Mouse (Mus musculus): ENCODE data around the gene Hnf1a. TPM values are rescaled to one million over a fixed set of nuclear protein-coding genes. Genes with fewer than 3 reads are reported as not detected.
"Not testable (repeated sequence)": the region's sequence is repeated elsewhere in the genome, so short reads cannot be mapped to it uniquely, and the experiment has no call there.

Hnf1a gene
- total and polyA plus RNA-seq, 2 experiments from 2014 or later: not detected

GRCm38 (mm10) chr5:114942766-114943130 lies 28.1 kb downstream of the Hnf1a start:
- H3K36me3 ChIP-seq (replicated peaks; ENCODE audit: control insufficient read depth, insufficient read depth, low read length): peaks cover 21% of the 10 kb centered on the region
- peaks cover 5% of the 10 kb centered on the region for H3K4me1 ChIP-seq (ENCODE audit: control insufficient read depth, insufficient read depth)
- H3K4me2 ChIP-seq (ENCODE audit: low read depth, low read length): peak overlapping the region; percentile 77
- ATAC-seq (ENCODE audit: insufficient read depth, low read depth): no peak
- peak overlapping the region; percentile 76 for H3K9ac ChIP-seq (replicated peaks; ENCODE audit: low read depth, low read length)
- H3K27me3 ChIP-seq (ENCODE audit: control insufficient read depth, insufficient read depth, low read length): no peaks in the 10 kb centered on the region
- peak overlapping the region; percentile 75 for H3K4me3 ChIP-seq (ENCODE audit: low read depth, low read length)
- no peaks in the 10 kb centered on the region for H3K9me3 ChIP-seq (replicated peaks; ENCODE audit: control insufficient read depth, low read length)
- no peak for TF ChIP-seq CTCF (IDR thresholded peaks at IDR 0.05; ENCODE audit: low read depth)
- TF ChIP-seq EP300 (IDR thresholded peaks at IDR 0.05; ENCODE audit: low read depth): no peak
- DNase-seq (ENCODE audit: low spot score): no peak
- H3K27ac ChIP-seq (ENCODE audit: low read depth): no peak overlapping the region
- WGBS: 51% methylated on average over 4 of the region's 4 CpGs

GRCm38 (mm10) chr5:114942074-114942765 lies 28.7 kb downstream of the Hnf1a start, which contains the start of gene 2210016L21Rik:
Gene 2210016L21Rik, plus strand, starts transcription at chr5:114942158.
- H3K9me3 ChIP-seq (replicated peaks; ENCODE audit: control insufficient read depth, low read length): no peaks in the 10 kb centered on the region
- TF ChIP-seq CTCF (IDR thresholded peaks at IDR 0.05; ENCODE audit: low read depth): no peak
- no peak for TF ChIP-seq EP300 (IDR thresholded peaks at IDR 0.05; ENCODE audit: low read depth)
- DNase-seq (ENCODE audit: low spot score) (peak; percentile 95), ATAC-seq (ENCODE audit: insufficient read depth, low read depth) (peak; percentile 95)
- H3K27ac ChIP-seq (ENCODE audit: low read depth): peak within 1 kb of the TSS; percentile 69
- H3K4me1 ChIP-seq (ENCODE audit: control insufficient read depth, insufficient read depth): peaks cover 5% of the 10 kb centered on the region
- peak within 1 kb of the TSS; percentile 75 for H3K4me3 ChIP-seq (ENCODE audit: low read depth, low read length)
- WGBS: 1% methylated on average over 39 of the region's 39 CpGs
- H3K36me3 ChIP-seq (replicated peaks; ENCODE audit: control insufficient read depth, insufficient read depth, low read length): peaks cover 16% of the 10 kb centered on the region
- no peaks in the 10 kb centered on the region for H3K27me3 ChIP-seq (ENCODE audit: control insufficient read depth, insufficient read depth, low read length)
- peak within 1 kb of the TSS; percentile 76 for H3K9ac ChIP-seq (replicated peaks; ENCODE audit: low read depth, low read length)
- peak within 1 kb of the TSS; percentile 77 for H3K4me2 ChIP-seq (ENCODE audit: low read depth, low read length)

GRCm38 (mm10) chr5:114941138-114941537 lies 29.8 kb downstream of the Hnf1a start:
- not testable (repeated sequence) for H3K27me3 ChIP-seq (ENCODE audit: control insufficient read depth, insufficient read depth, low read length); H3K9me3 ChIP-seq (replicated peaks; ENCODE audit: control insufficient read depth, low read length); H3K9ac ChIP-seq (replicated peaks; ENCODE audit: low read depth, low read length); ATAC-seq (ENCODE audit: insufficient read depth, low read depth); DNase-seq (ENCODE audit: low spot score); H3K36me3 ChIP-seq (replicated peaks; ENCODE audit: control insufficient read depth, insufficient read depth, low read length); H3K27ac ChIP-seq (ENCODE audit: low read depth); H3K4me1 ChIP-seq (ENCODE audit: control insufficient read depth, insufficient read depth); H3K4me2 ChIP-seq (ENCODE audit: low read depth, low read length); H3K4me3 ChIP-seq (ENCODE audit: low read depth, low read length)
- 45% methylated on average over 3 of the region's 3 CpGs for WGBS

GRCm38 (mm10) chr5:114935838-114936237 lies 35.1 kb downstream of the Hnf1a start:
- TF ChIP-seq EP300 (IDR thresholded peaks at IDR 0.05; ENCODE audit: low read depth) (no peak), CTCF (IDR thresholded peaks at IDR 0.05; ENCODE audit: low read depth) (no peak)
- no peak for ATAC-seq (ENCODE audit: insufficient read depth, low read depth)
- Histone ChIP-seq H3K4me2 (ENCODE audit: low read depth, low read length) (no peak overlapping the region), H3K27ac (ENCODE audit: low read depth) (no peak overlapping the region), H3K9ac (replicated peaks; ENCODE audit: low read depth, low read length) (no peak overlapping the region), H3K9me3 (replicated peaks; ENCODE audit: control insufficient read depth, low read length) (no peaks in the 10 kb centered on the region), H3K36me3 (replicated peaks; ENCODE audit: control insufficient read depth, insufficient read depth, low read length) (no peaks in the 10 kb centered on the region), H3K27me3 (ENCODE audit: control insufficient read depth, insufficient read depth, low read length) (no peaks in the 10 kb centered on the region), H3K4me3 (ENCODE audit: low read depth, low read length) (no peak overlapping the region), H3K4me1 (ENCODE audit: control insufficient read depth, insufficient read depth) (no peaks in the 10 kb centered on the region)
- WGBS: 30% methylated on average over 3 of the region's 3 CpGs
- no peak for DNase-seq (ENCODE audit: low spot score)

GRCm38 (mm10) chr5:114933206-114933605 lies 37.7 kb downstream of the Hnf1a start:
- no peaks in the 10 kb centered on the region for H3K36me3 ChIP-seq (replicated peaks; ENCODE audit: control insufficient read depth, insufficient read depth, low read length)
- H3K4me1 ChIP-seq (ENCODE audit: control insufficient read depth, insufficient read depth): no peaks in the 10 kb centered on the region
- TF ChIP-seq CTCF (IDR thresholded peaks at IDR 0.05; ENCODE audit: low read depth) (no peak), EP300 (IDR thresholded peaks at IDR 0.05; ENCODE audit: low read depth) (no peak)
- H3K27ac ChIP-seq (ENCODE audit: low read depth): no peak overlapping the region
- no peaks in the 10 kb centered on the region for H3K27me3 ChIP-seq (ENCODE audit: control insufficient read depth, insufficient read depth, low read length)
- H3K9ac ChIP-seq (replicated peaks; ENCODE audit: low read depth, low read length): no peak overlapping the region
- 84% methylated on average over 8 of the region's 8 CpGs for WGBS
- no peak overlapping the region for H3K4me2 ChIP-seq (ENCODE audit: low read depth, low read length)
- H3K9me3 ChIP-seq (replicated peaks; ENCODE audit: control insufficient read depth, low read length): no peaks in the 10 kb centered on the region
- DNase-seq (ENCODE audit: low spot score) (no peak), ATAC-seq (ENCODE audit: insufficient read depth, low read depth) (no peak)
- no peak overlapping the region for H3K4me3 ChIP-seq (ENCODE audit: low read depth, low read length)

- 49% methylated on average over 5 of the region's 5 CpGs for WGBS
- TF ChIP-seq CTCF (IDR thresholded peaks at IDR 0.05; ENCODE audit: low read depth) (no peak), EP300 (IDR thresholded peaks at IDR 0.05; ENCODE audit: low read depth) (no peak)
- Histone ChIP-seq H3K4me2 (ENCODE audit: low read depth, low read length) (no peak overlapping the region), H3K27ac (ENCODE audit: low read depth) (no peak overlapping the region), H3K9me3 (replicated peaks; ENCODE audit: control insufficient read depth, low read length) (no peaks in the 10 kb centered on the region), H3K4me3 (ENCODE audit: low read depth, low read length) (no peak overlapping the region), H3K9ac (replicated peaks; ENCODE audit: low read depth, low read length) (no peak overlapping the region), H3K27me3 (ENCODE audit: control insufficient read depth, insufficient read depth, low read length) (no peaks in the 10 kb centered on the region), H3K4me1 (ENCODE audit: control insufficient read depth, insufficient read depth) (no peaks in the 10 kb centered on the region), H3K36me3 (replicated peaks; ENCODE audit: control insufficient read depth, insufficient read depth, low read length) (no peaks in the 10 kb centered on the region)
- ATAC-seq (ENCODE audit: insufficient read depth, low read depth) (no peak), DNase-seq (ENCODE audit: low spot score) (no peak)
Measured at GRCm38 (mm10) chr5:114931626-114932025, 39.3 kb downstream of the Hnf1a start.
